Mouse (Mus musculus) forebrain, embryonic 13.5 days (tissue): ENCODE measurements at regions not wholly inside any gene's neighbourhood (a gene's known extent, or its start where the extent isn't known, plus 50 kb on each side); places are given as distances from the start of the nearest gene placed in this dataset.
A peak's percentile ranks its signal among the peaks of the same experiment; 100 is the strongest.

Experiments
- ATAC-seq: fragments of 200-750 bp; cut with Nextera tagmentation; 2 replicates; pipeline ENCODE4 v1.8.0; 2017
- H3K27ac ChIP-seq: fragments of 300-500 bp; sonication (generic); 2 replicates; pipeline ENCODE4 v1.5.1; 2015; ENCODE audit warnings: inconsistent platforms, mild to moderate bottlenecking, moderate library complexity
- H3K27me3 ChIP-seq: fragments of 300-500 bp; sonication (generic); 2 replicates; pipeline ENCODE4 v1.6.1; 2015; ENCODE audit warnings: mild to moderate bottlenecking, inconsistent platforms
- H3K36me3 ChIP-seq: fragments of 300-500 bp; sonication (generic); 2 replicates; pipeline ENCODE4 v1.6.1; 2015; ENCODE audit warnings: mild to moderate bottlenecking, inconsistent platforms; ENCODE audit not compliant: poor library complexity, severe bottlenecking
- H3K4me1 ChIP-seq: fragments of 300-500 bp; sonication (generic); 2 replicates; pipeline ENCODE4 v1.6.1; 2015; ENCODE audit warnings: inconsistent platforms
- H3K4me2 ChIP-seq: fragments of 300-500 bp; sonication (generic); 2 replicates; pipeline ENCODE4 v1.6.1; 2015; ENCODE audit warnings: inconsistent platforms, mild to moderate bottlenecking, moderate library complexity
- H3K4me3 ChIP-seq: fragments of 300-500 bp; sonication (generic); 2 replicates; pipeline ENCODE4 v1.5.1; 2015; ENCODE audit warnings: mild to moderate bottlenecking, inconsistent platforms
- H3K9ac ChIP-seq: fragments of 300-500 bp; sonication (generic); 2 replicates; pipeline ENCODE4 v1.6.1; 2015; ENCODE audit warnings: mild to moderate bottlenecking, inconsistent platforms
- H3K9me3 ChIP-seq: fragments of 300-500 bp; sonication (generic); replicated peaks from 2 replicates; pipeline ENCODE4 v1.6.1; 2016; ENCODE audit warnings: inconsistent platforms
- WGBS: fragments of 180-500 bp; shearing (Covaris S2); methylation state at CpG from one replicate; pipeline ENCODE4 v1.1.7; 2015; 5-methylcytosine and 5-hydroxymethylcytosine counted together

GRCm38 (mm10) chr1:75656592-75656991 lies 110.5 kb downstream of the Slc4a3 start:
- peaks cover 17% of the 10 kb centered on the region for H3K4me1 ChIP-seq
- H3K9ac ChIP-seq = no peak overlapping the region
- no peak overlapping the region for H3K4me2 ChIP-seq
- H3K36me3 ChIP-seq = no peaks in the 10 kb centered on the region
- WGBS = 63% methylated on average over 4 of the region's 4 CpGs
- H3K9me3 ChIP-seq = peaks cover 7% of the 10 kb centered on the region; the same call in 1 of the 2 replicates
- H3K4me3 ChIP-seq = no peak overlapping the region
- H3K27me3 ChIP-seq = 0 out of 2 replicates have a peak, but pooled peaks cover 4% of the 10 kb centered on the region
- no peak overlapping the region for H3K27ac ChIP-seq
- ATAC-seq = no peak

GRCm38 (mm10) chr1:75660336-75661100 lies 114.5 kb downstream of the Slc4a3 start:
- no peak overlapping the region for H3K4me2 ChIP-seq
- 90% methylated on average over 7 of the region's 7 CpGs for WGBS
- no peak overlapping the region for H3K4me3 ChIP-seq
- H3K4me1 ChIP-seq = peaks cover 17% of the 10 kb centered on the region
- H3K9ac ChIP-seq = no peak overlapping the region
- H3K36me3 ChIP-seq = no peaks in the 10 kb centered on the region
- no peak for ATAC-seq
- peaks cover 26% of the 10 kb centered on the region; the same call in 1 of the 2 replicates for H3K27me3 ChIP-seq
- H3K9me3 ChIP-seq = peaks cover 7% of the 10 kb centered on the region; the same call in 1 of the 2 replicates
- H3K27ac ChIP-seq = no peak overlapping the region

- peaks cover 14% of the 10 kb centered on the region for H3K4me1 ChIP-seq
- H3K9me3 ChIP-seq = peaks cover 7% of the 10 kb centered on the region
- ATAC-seq = peak; percentile 53; the same call in 1 of the 2 replicates
- no peaks in the 10 kb centered on the region for H3K36me3 ChIP-seq
- peaks cover 36% of the 10 kb centered on the region for H3K27me3 ChIP-seq
- no peak overlapping the region for H3K9ac ChIP-seq
- 12% methylated on average over 17 of the region's 17 CpGs for WGBS
- H3K4me2 ChIP-seq = peak overlapping the region; percentile 15; the same call in 1 of the 2 replicates
- no peak overlapping the region for H3K4me3 ChIP-seq
- no peak overlapping the region; the same call in 1 of the 2 replicates for H3K27ac ChIP-seq
These were observed 116.3 kb downstream of the Slc4a3 start for GRCm38 (mm10) chr1:75662141-75662990.

- ATAC-seq = peak; percentile 73; the same call in 1 of the 2 replicates
- H3K4me1 ChIP-seq = peaks cover 16% of the 10 kb centered on the region
- H3K27me3 ChIP-seq = peaks cover 58% of the 10 kb centered on the region
- WGBS = 4% methylated on average over 6 of the region's 6 CpGs
- H3K9ac ChIP-seq = no peak overlapping the region
- H3K4me3 ChIP-seq = no peak overlapping the region
- 0 out of 2 replicates have a peak overlapping the region, but pooled peaks have one; percentile 2 for H3K27ac ChIP-seq
- no peak overlapping the region for H3K4me2 ChIP-seq
- no peaks in the 10 kb centered on the region for H3K36me3 ChIP-seq
- no peaks in the 10 kb centered on the region; the same call in 1 of the 2 replicates for H3K9me3 ChIP-seq
These were observed 121.7 kb downstream of the Slc4a3 start for GRCm38 (mm10) chr1:75667736-75668269.

- Histone ChIP-seq H3K36me3 (no peaks in the 10 kb centered on the region), H3K4me2 (no peak overlapping the region), H3K4me1 (peaks cover 27% of the 10 kb centered on the region), H3K4me3 (no peak overlapping the region), H3K27ac (no peak overlapping the region), H3K9me3 (0 out of 2 replicates have a peak, but pooled peaks cover 4% of the 10 kb centered on the region), H3K9ac (no peak overlapping the region), H3K27me3 (peaks cover 29% of the 10 kb centered on the region)
- WGBS = 89% methylated on average over 4 of the region's 4 CpGs
- ATAC-seq = no peak
These were observed 130.2 kb downstream of the Slc4a3 start for GRCm38 (mm10) chr1:75676295-75676694.

- no peaks in the 10 kb centered on the region; the same call in 1 of the 2 replicates for H3K36me3 ChIP-seq
- peaks cover 11% of the 10 kb centered on the region for H3K9me3 ChIP-seq
- ATAC-seq = no peak
- H3K27ac ChIP-seq = no peak overlapping the region
- H3K4me1 ChIP-seq = peaks cover 28% of the 10 kb centered on the region
- WGBS = 78% methylated on average over 5 of the region's 5 CpGs
- H3K4me3 ChIP-seq = no peak overlapping the region
- H3K4me2 ChIP-seq = no peak overlapping the region
- H3K27me3 ChIP-seq = peaks cover 16% of the 10 kb centered on the region
- H3K9ac ChIP-seq = no peak overlapping the region
These were observed 131.6 kb downstream of the Slc4a3 start for GRCm38 (mm10) chr1:75677695-75678094.

- Histone ChIP-seq H3K27ac (no peak overlapping the region), H3K4me1 (peaks cover 28% of the 10 kb centered on the region), H3K27me3 (peaks cover 13% of the 10 kb centered on the region), H3K9ac (no peak overlapping the region), H3K36me3 (no peaks in the 10 kb centered on the region; the same call in 1 of the 2 replicates), H3K9me3 (peaks cover 11% of the 10 kb centered on the region), H3K4me3 (no peak overlapping the region), H3K4me2 (no peak overlapping the region)
- no peak for ATAC-seq
- 10% methylated on average over 4 of the region's 4 CpGs for WGBS
These were observed 132.2 kb downstream of the Slc4a3 start for GRCm38 (mm10) chr1:75678279-75678678.

- Histone ChIP-seq H3K36me3 (no peaks in the 10 kb centered on the region; the same call in 1 of the 2 replicates), H3K4me1 (peaks cover 28% of the 10 kb centered on the region), H3K4me3 (no peak overlapping the region), H3K4me2 (peak overlapping the region; percentile 17), H3K9ac (no peak overlapping the region), H3K9me3 (peaks cover 8% of the 10 kb centered on the region), H3K27ac (peak overlapping the region; percentile 25; the same call in 1 of the 2 replicates), H3K27me3 (peaks cover 10% of the 10 kb centered on the region; the same call in 1 of the 2 replicates)
- ATAC-seq = peak; percentile 77
- WGBS = 12% methylated on average over 10 of the region's 10 CpGs
These were observed 134.3 kb downstream of the Slc4a3 start for GRCm38 (mm10) chr1:75680366-75680765.

GRCm38 (mm10) chr1:75681913-75682312 lies 135.8 kb downstream of the Slc4a3 start:
- no peak overlapping the region for H3K4me3 ChIP-seq
- WGBS = 94% methylated on average over 5 of the region's 5 CpGs
- H3K4me2 ChIP-seq = no peak overlapping the region
- peaks cover 28% of the 10 kb centered on the region for H3K4me1 ChIP-seq
- H3K9ac ChIP-seq = no peak overlapping the region
- peaks cover 8% of the 10 kb centered on the region for H3K9me3 ChIP-seq
- no peak for ATAC-seq
- no peak overlapping the region for H3K27ac ChIP-seq
- peaks cover 10% of the 10 kb centered on the region; the same call in 1 of the 2 replicates for H3K27me3 ChIP-seq
- H3K36me3 ChIP-seq = no peaks in the 10 kb centered on the region; the same call in 1 of the 2 replicates

- H3K4me3 ChIP-seq = no peak overlapping the region
- peaks cover 18% of the 10 kb centered on the region for H3K4me1 ChIP-seq
- ATAC-seq = peak; percentile 93
- H3K9ac ChIP-seq = no peak overlapping the region
- no peaks in the 10 kb centered on the region for H3K36me3 ChIP-seq
- H3K27ac ChIP-seq = peak overlapping the region; percentile 37; the same call in 1 of the 2 replicates
- H3K4me2 ChIP-seq = no peak overlapping the region
- WGBS = 33% methylated on average over 1 of the region's 1 CpGs
- H3K27me3 ChIP-seq = peaks cover 14% of the 10 kb centered on the region; the same call in 1 of the 2 replicates
- H3K9me3 ChIP-seq = no peaks in the 10 kb centered on the region
These were observed 146.7 kb downstream of the Slc4a3 start for GRCm38 (mm10) chr1:75692781-75693180.

- Histone ChIP-seq H3K4me3 (no peak overlapping the region), H3K27ac (peak overlapping the region; percentile 37), H3K9ac (no peak overlapping the region), H3K36me3 (no peaks in the 10 kb centered on the region), H3K4me2 (no peak overlapping the region), H3K27me3 (peaks cover 14% of the 10 kb centered on the region; the same call in 1 of the 2 replicates), H3K4me1 (peaks cover 18% of the 10 kb centered on the region), H3K9me3 (no peaks in the 10 kb centered on the region)
- 15% methylated on average over 12 of the region's 12 CpGs for WGBS
- peak; percentile 95 for ATAC-seq
These were observed 147.3 kb downstream of the Slc4a3 start for GRCm38 (mm10) chr1:75693231-75693914.
